Mouse (Mus musculus) heart, postnatal 0 days (tissue): ENCODE data around the gene Ing4. TPM values are rescaled to one million over a fixed set of nuclear protein-coding genes. Genes with fewer than 3 reads are reported as not detected.
"Not testable (repeated sequence)": the region's sequence is repeated elsewhere in the genome, so short reads cannot be mapped to it uniquely, and the experiment has no call there.

Experiments
- ATAC-seq: fragments of 200-750 bp; cut with Nextera tagmentation; 2 replicates; pipeline ENCODE4 v1.8.0; 2017; ENCODE audit warnings: low read depth, moderate number of reproducible peaks, moderate library complexity; ENCODE audit not compliant: insufficient read depth
- DNase-seq: peaks from one replicate; pipeline ENCODE4 v3.0.0-alpha.2; 2016; ENCODE audit warnings: low spot score
- H3K27ac ChIP-seq: fragments of 300-500 bp; sonication (generic); 2 replicates; pipeline ENCODE4 v1.5.1; 2014; ENCODE audit warnings: low read depth, mild to moderate bottlenecking
- H3K27me3 ChIP-seq: fragments of 300-500 bp; sonication (generic); 2 replicates; pipeline ENCODE4 v1.6.1; 2014; ENCODE audit warnings: low read length, mixed read lengths; ENCODE audit not compliant: control insufficient read depth, insufficient read depth
- H3K36me3 ChIP-seq: fragments of 300-500 bp; sonication (generic); replicated peaks from 2 replicates; pipeline ENCODE4 v1.6.1; 2014; ENCODE audit warnings: low read length, mixed read lengths; ENCODE audit not compliant: control insufficient read depth, insufficient read depth
- H3K4me1 ChIP-seq: fragments of 300-500 bp; sonication (generic); 2 replicates; pipeline ENCODE4 v1.6.1; 2014; ENCODE audit warnings: antibody characterized with exemption; ENCODE audit not compliant: control insufficient read depth, insufficient read depth
- H3K4me2 ChIP-seq: fragments of 300-500 bp; sonication (generic); 2 replicates; pipeline ENCODE4 v1.6.1; 2014; ENCODE audit warnings: low read depth, mild to moderate bottlenecking, low read length, moderate library complexity
- H3K4me3 ChIP-seq: fragments of 300-500 bp; sonication (generic); 2 replicates; pipeline ENCODE4 v1.5.1; 2014; ENCODE audit warnings: low read depth, low read length
- H3K9ac ChIP-seq: fragments of 300-500 bp; sonication (generic); replicated peaks from 2 replicates; pipeline ENCODE4 v1.6.1; 2014; ENCODE audit warnings: low read depth, low read length, mixed read lengths
- H3K9me3 ChIP-seq: fragments of 300-500 bp; sonication (generic); replicated peaks from 2 replicates; pipeline ENCODE4 v1.6.1; 2016; ENCODE audit warnings: low read length; ENCODE audit not compliant: control insufficient read depth
- CTCF ChIP-seq: IDR thresholded peaks from 2 replicates; pipeline ENCODE4 v1.5.1; 2016; ENCODE audit warnings: antibody characterized with exemption, control low read depth, low read depth
- EP300 ChIP-seq: IDR thresholded peaks from 2 replicates; pipeline ENCODE4 v1.6.1; 2016; ENCODE audit warnings: antibody characterized with exemption, low read depth
- WGBS: fragments of 180-500 bp; shearing (Covaris S2); extraction: QIAGEN DNeasy Blood & Tissue Kit; methylation state at CpG from one replicate; pipeline ENCODE4 v1.1.7; 2014; 5-methylcytosine and 5-hydroxymethylcytosine counted together
- polyA plus RNA-seq: library from polyadenylated mRNA; unstranded; fragments of >200 nt; fragmentation: Nextera tagmentation; extraction: Ambion mirVana; gene quantifications from 2 replicates; pipeline ENCODE4 v1.2.1, GENCODE M21; 2015
- total RNA-seq: library from RNA; depleted of rRNA; stranded (reverse); fragments of >200 nt; gene quantifications from 2 replicates; pipeline ENCODE4 v1.2.3, GENCODE M21; 2014; ENCODE audit warnings: low replicate concordance

Gene Ing4
- total and polyA plus RNA-seq, 2 experiments from 2014 or later: 41.9 to 54.1 TPM

GRCm38 (mm10) chr6:125062511-125062910 lies 23.0 kb downstream of the Ing4 start:
- no peaks in the 10 kb centered on the region for H3K27me3 ChIP-seq
- no peaks in the 10 kb centered on the region for H3K4me1 ChIP-seq
- no peaks in the 10 kb centered on the region for H3K36me3 ChIP-seq
- DNase-seq (no peak), ATAC-seq (no peak)
- no peaks in the 10 kb centered on the region for H3K9me3 ChIP-seq
- H3K4me3 ChIP-seq: no peak overlapping the region
- no peak for TF ChIP-seq CTCF
- TF ChIP-seq EP300: no peak
- 68% methylated on average over 5 of the region's 5 CpGs for WGBS
- no peak overlapping the region for H3K9ac ChIP-seq
- no peak overlapping the region for H3K27ac ChIP-seq
- no peak overlapping the region for H3K4me2 ChIP-seq

DNA sequence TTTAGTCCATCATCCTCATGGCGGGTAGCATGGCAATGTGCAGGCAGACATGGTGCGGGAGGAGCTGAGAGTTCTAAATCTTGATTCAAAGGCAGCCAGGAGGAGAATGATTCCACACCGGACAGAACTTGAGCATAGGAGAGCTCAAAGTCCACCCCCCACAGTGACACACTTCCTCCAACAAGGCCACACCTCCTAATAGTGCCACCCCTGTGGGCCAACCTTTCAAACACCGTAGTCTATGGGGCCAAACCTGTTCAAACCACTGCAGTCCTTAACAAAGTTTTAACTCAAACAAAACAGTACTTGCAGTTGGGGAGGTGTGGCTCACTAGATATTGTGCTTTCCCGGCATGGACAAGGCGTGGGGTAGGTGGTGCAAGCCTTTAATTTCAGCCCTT lies 24.3 kb downstream of the Ing4 start:
- Histone ChIP-seq H3K27me3 (no peaks in the 10 kb centered on the region), H3K4me3 (no peak overlapping the region), H3K4me1 (no peaks in the 10 kb centered on the region), H3K4me2 (no peak overlapping the region), H3K27ac (no peak overlapping the region), H3K36me3 (no peaks in the 10 kb centered on the region), H3K9me3 (no peaks in the 10 kb centered on the region), H3K9ac (no peak overlapping the region)
- ATAC-seq (no peak), DNase-seq (no peak)
- WGBS: 80% methylated on average over 6 of the region's 6 CpGs
- TF ChIP-seq CTCF (no peak), EP300 (no peak)

DNA sequence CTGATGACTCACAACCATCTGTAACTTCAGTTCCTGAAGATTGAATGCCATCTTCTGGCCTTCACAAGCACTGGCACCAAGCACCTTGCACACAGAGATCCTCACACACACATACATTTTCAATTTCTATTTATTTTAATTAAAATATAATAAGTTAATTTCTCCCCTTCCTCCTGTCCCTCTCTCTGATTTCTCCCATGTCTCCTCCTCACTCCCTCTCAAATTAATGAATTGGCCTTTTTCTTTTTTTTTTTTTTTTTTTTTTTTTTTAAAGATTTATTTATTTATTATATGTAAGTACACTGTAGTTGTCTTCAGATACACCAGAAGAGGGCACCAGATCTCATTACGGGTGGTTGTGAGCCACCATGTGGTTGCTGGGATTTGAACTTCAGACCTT lies 25.7 kb downstream of the Ing4 start:
- not testable (repeated sequence) for H3K9ac ChIP-seq, H3K27me3 ChIP-seq, H3K4me2 ChIP-seq, H3K27ac ChIP-seq, H3K9me3 ChIP-seq, H3K4me1 ChIP-seq, H3K4me3 ChIP-seq, ATAC-seq, H3K36me3 ChIP-seq, DNase-seq
- WGBS: no CpG with 5 or more reads among the region's 1 CpGs

DNA sequence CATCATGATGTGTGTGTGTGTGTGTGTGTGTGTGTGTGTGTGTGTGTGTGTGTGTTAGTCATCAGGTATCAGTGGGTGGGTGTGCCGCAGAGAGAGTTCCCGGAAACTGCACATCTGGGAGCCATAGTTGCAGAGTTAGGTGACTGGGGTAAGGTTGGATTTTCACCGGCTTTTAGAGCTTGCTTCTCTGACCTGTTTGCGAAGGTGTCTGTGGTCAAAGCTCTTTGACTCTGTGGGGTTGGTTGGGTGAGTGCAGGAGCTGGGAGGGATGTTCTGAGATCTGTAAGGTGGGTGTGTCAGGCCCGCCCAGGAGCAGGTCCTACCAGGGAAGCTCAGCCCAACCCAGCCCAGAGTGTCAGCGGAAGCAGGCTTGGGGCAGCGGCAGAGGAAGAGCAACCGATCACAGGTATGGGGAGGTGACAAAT lies 28.0 kb downstream of the Ing4 start, which contains the start of gene Lpar5:
Gene Lpar5 (plus strand): TSS at position 350 of the 425 bp plus-strand sequence.
- DNase-seq (no peak), ATAC-seq (no peak)
- Histone ChIP-seq H3K36me3 (no peaks in the 10 kb centered on the region), H3K27me3 (no peaks in the 10 kb centered on the region), H3K4me2 (no peak within 1 kb of the TSS), H3K4me3 (no peak within 1 kb of the TSS), H3K9me3 (no peaks in the 10 kb centered on the region), H3K4me1 (no peaks in the 10 kb centered on the region), H3K27ac (no peak within 1 kb of the TSS), H3K9ac (no peak within 1 kb of the TSS)
- no peak for TF ChIP-seq CTCF
- no peak for TF ChIP-seq EP300
- 51% methylated on average over 8 of the region's 8 CpGs for WGBS

GRCm38 (mm10) chr6:125071170-125071895 lies 31.8 kb downstream of the Ing4 start:
- WGBS: 66% methylated on average over 18 of the region's 18 CpGs
- Histone ChIP-seq H3K27ac (no peak overlapping the region), H3K9me3 (no peaks in the 10 kb centered on the region), H3K9ac (no peak overlapping the region), H3K36me3 (no peaks in the 10 kb centered on the region), H3K4me2 (no peak overlapping the region; the same call in 1 of the 2 replicates), H3K4me1 (no peaks in the 10 kb centered on the region), H3K4me3 (no peak overlapping the region), H3K27me3 (no peaks in the 10 kb centered on the region)
- no peak for ATAC-seq
- TF ChIP-seq EP300: no peak
- no peak for TF ChIP-seq CTCF
- DNase-seq: no peak

- WGBS: 25% methylated on average over 2 of the region's 2 CpGs
- DNase-seq (no peak), ATAC-seq (no peak)
- TF ChIP-seq CTCF: no peak
- no peak for TF ChIP-seq EP300
- H3K9me3 ChIP-seq: no peaks in the 10 kb centered on the region
- no peak overlapping the region for H3K27ac ChIP-seq
- H3K9ac ChIP-seq: no peak overlapping the region
- H3K4me2 ChIP-seq: no peak overlapping the region; the same call in 1 of the 2 replicates
- no peaks in the 10 kb centered on the region for H3K27me3 ChIP-seq
- no peaks in the 10 kb centered on the region for H3K36me3 ChIP-seq
- H3K4me1 ChIP-seq: no peaks in the 10 kb centered on the region
- H3K4me3 ChIP-seq: no peak overlapping the region
Measured at GRCm38 (mm10) chr6:125071896-125072279, 32.3 kb downstream of the Ing4 start.
